19 mouse cellular contexts compared by ENCODE assay signal in genomic region chr1:134353326-134353725, GRCm38 (mm10). TPM values are rescaled to one million over a fixed set of nuclear protein-coding genes. Genes with fewer than 3 reads are reported as not detected.
"Had no signal": no experiment of that assay in that cellular context is flagged by ENCODE, and none has a peak within 500 bp of the region (broad histone marks: within the 10 kb centered on the region; RNA-seq: fewer than 3 reads in every experiment).

No protein-coding gene starts in this region.

- H3K27me3 ChIP-seq: limb, embryonic 15.5 days; midbrain, embryonic 12.5 days; neural tube, embryonic 13.5 days had no signal

- H3K4me1 ChIP-seq: limb, embryonic 15.5 days; midbrain, embryonic 12.5 days had no signal

- H3K9me3 ChIP-seq: limb, embryonic 15.5 days; midbrain, embryonic 12.5 days; neural tube, embryonic 13.5 days had no signal

- H3K27ac ChIP-seq: left cerebral cortex, adult 2 months; limb, embryonic 15.5 days; liver, embryonic 14.5 days; midbrain, embryonic 12.5 days; neural tube, embryonic 13.5 days had no signal

- H3K4me3 ChIP-seq: left cerebral cortex, adult 2 months; limb, embryonic 15.5 days; midbrain, embryonic 12.5 days; neural tube, embryonic 13.5 days had no signal

- H3K4me2 ChIP-seq: limb, embryonic 15.5 days; midbrain, embryonic 12.5 days; neural tube, embryonic 13.5 days had no signal

- H3K9ac ChIP-seq: limb, embryonic 15.5 days; liver, embryonic 14.5 days; midbrain, embryonic 12.5 days; neural tube, embryonic 13.5 days had no signal

- ATAC-seq: hindbrain, embryonic 16.5 days; inflammation-experienced regulatory T-cells, adult 6 months; intestine, postnatal 0 days; midbrain, embryonic 16.5 days had no signal

- DNase-seq: lung, adult 18-20 months; thymus, adult 18-20 months; thymus, postnatal 25 days had no signal

RNA-seq across cellular contexts. Expression of gene 4933406M09Rik, which starts 32.4 kb away (rescaled TPM):
- total RNA-seq: layer of hippocampus, postnatal 25 days; left cerebral cortex, adult 2 months; left cerebral cortex, postnatal 14 days; megakaryocyte-erythroid progenitor cell, adult 5-6 weeks had no signal
- polyA plus RNA-seq: inflammation-experienced regulatory T-cells, adult 6 months; intestine, postnatal 0 days; limb, embryonic 11.5 days; limb, embryonic 15.5 days; liver, embryonic 14.5 days; lung, embryonic 16.5 days; midbrain, embryonic 12.5 days; midbrain, embryonic 16.5 days; neural tube, embryonic 13.5 days; stomach, embryonic 14.5 days; urinary bladder, adult 2 months had no signal
